Mouse (Mus musculus) hindbrain, embryonic 14.5 days (tissue): Measurements from ENCODE around the gene Jakmip3. TPM values are rescaled to one million over a fixed set of nuclear protein-coding genes. Genes with fewer than 3 reads are reported as not detected.

Source experiments
- ATAC-seq: fragments of 200-750 bp; cut with Nextera tagmentation; 2 replicates; pipeline ENCODE4 v1.8.0; 2017; ENCODE audit warnings: moderate number of reproducible peaks, mild to moderate bottlenecking, moderate TSS enrichment, moderate library complexity; ENCODE audit not compliant: low FRiP score
- DNase-seq: peaks from one replicate; pipeline ENCODE4 v3.0.0-alpha.2; 2015; ENCODE audit warnings: low spot score
- H3K27ac ChIP-seq: fragments of 300-500 bp; sonication (generic); 2 replicates; pipeline ENCODE4 v1.5.1; 2014; ENCODE audit warnings: mild to moderate bottlenecking, moderate library complexity
- H3K27me3 ChIP-seq: fragments of 300-500 bp; sonication (generic); 2 replicates; pipeline ENCODE4 v1.6.1; 2014; ENCODE audit warnings: mild to moderate bottlenecking, low read length, mixed read lengths; ENCODE audit not compliant: control insufficient read depth, insufficient read depth
- H3K36me3 ChIP-seq: fragments of 300-500 bp; sonication (generic); replicated peaks from 2 replicates; pipeline ENCODE4 v1.6.1; 2014; ENCODE audit not compliant: control insufficient read depth, insufficient read depth
- H3K4me1 ChIP-seq: fragments of 300-500 bp; sonication (generic); replicated peaks from 2 replicates; pipeline ENCODE4 v1.6.1; 2014; ENCODE audit warnings: antibody characterized with exemption, low read length, mixed read lengths; ENCODE audit not compliant: control insufficient read depth, insufficient read depth
- H3K4me2 ChIP-seq: fragments of 300-500 bp; sonication (generic); replicated peaks from 2 replicates; pipeline ENCODE4 v1.6.1; 2014; ENCODE audit warnings: mild to moderate bottlenecking, moderate library complexity
- H3K4me3 ChIP-seq: fragments of 300-500 bp; sonication (generic); replicated peaks from 2 replicates; pipeline ENCODE4 v1.5.1; 2014; ENCODE audit warnings: mild to moderate bottlenecking, low read length
- H3K9ac ChIP-seq: fragments of 300-500 bp; sonication (generic); 2 replicates; pipeline ENCODE4 v1.6.1; 2014
- H3K9me3 ChIP-seq: fragments of 300-500 bp; sonication (generic); 2 replicates; pipeline ENCODE4 v1.6.1; 2016; ENCODE audit warnings: low read length; ENCODE audit not compliant: control insufficient read depth
- WGBS: fragments of 180-500 bp; shearing (Covaris S2); extraction: QIAGEN DNeasy Blood & Tissue Kit; methylation state at CpG from one replicate; pipeline ENCODE4 v1.1.7; 2014; 5-methylcytosine and 5-hydroxymethylcytosine counted together
- polyA plus RNA-seq: library from polyadenylated mRNA; unstranded; fragments of >200 nt; fragmentation: Nextera tagmentation; extraction: Ambion mirVana; gene quantifications from 2 replicates; pipeline ENCODE4 v1.2.1, GENCODE M21; 2014

Jakmip3 gene
- polyA plus RNA-seq, result 11.2 and 11.8 TPM in 2 replicates

DNA sequence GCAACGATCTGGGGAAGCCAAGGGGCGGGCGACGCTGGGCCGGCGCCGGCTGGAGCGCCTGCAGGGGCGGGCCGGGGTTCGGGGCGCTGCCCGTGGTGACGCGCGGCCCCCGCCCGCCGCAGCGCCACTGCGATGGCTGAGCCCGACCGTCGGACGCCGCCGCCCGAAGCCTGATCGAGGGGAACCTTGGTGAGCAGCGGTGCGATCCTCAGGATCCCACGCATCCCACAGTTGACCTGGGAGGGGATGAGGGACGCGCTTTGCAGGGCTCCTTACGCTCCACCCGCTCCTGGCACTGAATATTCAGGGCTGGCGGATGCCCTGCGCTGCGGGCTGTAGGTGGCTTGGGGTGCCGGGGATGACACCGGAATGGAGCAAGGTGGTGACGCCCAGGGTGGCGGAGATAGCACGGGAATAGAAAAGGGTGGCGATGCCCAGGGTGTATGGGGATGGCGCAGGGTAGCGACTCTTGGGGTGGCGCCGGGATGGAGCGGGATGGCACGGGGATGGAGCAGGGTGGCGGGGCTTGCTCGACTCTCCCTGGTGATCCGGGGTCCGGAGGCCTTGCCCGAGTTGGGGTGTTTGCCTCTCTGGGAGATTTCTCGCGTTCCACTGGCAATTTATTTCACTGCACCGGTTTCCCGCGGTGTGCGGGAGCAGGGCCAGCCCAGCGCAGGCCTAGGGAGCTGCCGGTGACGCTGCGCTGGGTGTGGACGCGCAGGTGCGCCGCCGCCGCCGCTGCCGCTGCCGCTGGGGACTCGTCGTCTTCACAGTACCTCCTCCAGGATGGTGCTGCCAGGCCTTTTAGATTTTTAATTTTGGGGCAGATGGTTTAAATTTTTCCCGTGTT lies at the start of gene Jakmip3:
Gene Jakmip3, plus strand, starts transcription at position 119 of the 850 bp plus-strand sequence.
- no peaks in the 10 kb centered on the region; the same call in 1 of the 2 replicates for H3K4me1 ChIP-seq
- no peaks in the 10 kb centered on the region for H3K36me3 ChIP-seq
- peak within 1 kb of the TSS; percentile 61 for H3K4me3 ChIP-seq
- H3K9ac ChIP-seq, result peak within 1 kb of the TSS; percentile 77
- no peaks in the 10 kb centered on the region for H3K9me3 ChIP-seq
- ATAC-seq (peak; percentile 73), DNase-seq (peak; percentile 33)
- under 1% methylated on average over 78 of the region's 78 CpGs for WGBS
- H3K27ac ChIP-seq, result peak within 1 kb of the TSS; percentile 80
- peaks cover 59% of the 10 kb centered on the region for H3K27me3 ChIP-seq
- H3K4me2 ChIP-seq, result peak within 1 kb of the TSS; percentile 80

DNA sequence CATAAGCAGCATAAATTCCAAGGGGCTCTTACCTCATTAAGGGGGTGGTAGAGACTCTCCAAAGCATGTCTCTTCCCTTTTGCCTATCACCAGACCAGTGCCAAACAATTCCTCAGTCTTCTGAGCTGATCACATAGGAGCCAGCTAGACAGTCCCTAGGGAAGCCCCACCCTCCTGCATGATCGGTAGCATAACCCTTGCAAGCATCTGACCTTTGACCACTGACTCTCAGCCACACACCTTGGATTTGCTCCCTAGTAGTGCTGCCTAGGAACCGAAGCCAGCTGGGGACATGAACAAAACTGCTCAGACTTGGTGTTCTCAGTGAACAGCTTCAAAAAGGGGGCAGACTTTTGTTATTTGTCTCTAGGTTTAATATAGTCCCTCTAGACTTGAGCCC lies 42.4 kb upstream of the Jakmip3 start:
- peaks cover 18% of the 10 kb centered on the region for H3K36me3 ChIP-seq
- DNase-seq, result no peak
- 83% methylated on average over 2 of the region's 2 CpGs for WGBS

DNA sequence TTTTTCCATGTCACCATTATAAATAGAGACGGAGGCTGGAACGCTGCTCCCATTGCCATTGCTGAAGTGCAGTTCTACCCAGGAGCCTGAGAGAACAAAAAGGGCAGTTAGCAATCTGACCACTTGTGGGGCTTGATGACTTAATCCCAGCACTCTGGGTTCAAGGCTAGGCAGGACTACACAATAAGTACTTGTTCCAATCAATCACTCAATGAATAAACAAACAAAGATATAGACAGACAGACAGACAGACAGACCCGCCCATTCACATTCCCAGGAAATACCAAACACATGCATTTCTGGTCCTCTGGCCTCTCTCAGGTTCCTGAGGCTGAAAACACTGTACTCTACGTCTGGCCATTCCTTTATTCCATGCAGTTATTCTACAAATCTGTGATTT lies 41.8 kb upstream of the Jakmip3 start:
- Histone ChIP-seq H3K4me3 (no peak overlapping the region), H3K27me3 (no peaks in the 10 kb centered on the region), H3K9me3 (no peaks in the 10 kb centered on the region), H3K27ac (no peak overlapping the region), H3K4me1 (no peaks in the 10 kb centered on the region), H3K4me2 (no peak overlapping the region), H3K9ac (no peak overlapping the region), H3K36me3 (peaks cover 18% of the 10 kb centered on the region)
- ATAC-seq (no peak), DNase-seq (no peak)
- 90% methylated on average over 4 of the region's 4 CpGs for WGBS

More for the DNA sequence above, 42.4 kb upstream of the Jakmip3 start:
- no peaks in the 10 kb centered on the region for H3K9me3 ChIP-seq
- H3K4me3 ChIP-seq, result no peak overlapping the region
- no peak overlapping the region for H3K9ac ChIP-seq
- no peak overlapping the region for H3K4me2 ChIP-seq
- H3K27ac ChIP-seq, result no peak overlapping the region
- H3K4me1 ChIP-seq, result no peaks in the 10 kb centered on the region
- H3K27me3 ChIP-seq, result no peaks in the 10 kb centered on the region
- no peak for ATAC-seq

DNA sequence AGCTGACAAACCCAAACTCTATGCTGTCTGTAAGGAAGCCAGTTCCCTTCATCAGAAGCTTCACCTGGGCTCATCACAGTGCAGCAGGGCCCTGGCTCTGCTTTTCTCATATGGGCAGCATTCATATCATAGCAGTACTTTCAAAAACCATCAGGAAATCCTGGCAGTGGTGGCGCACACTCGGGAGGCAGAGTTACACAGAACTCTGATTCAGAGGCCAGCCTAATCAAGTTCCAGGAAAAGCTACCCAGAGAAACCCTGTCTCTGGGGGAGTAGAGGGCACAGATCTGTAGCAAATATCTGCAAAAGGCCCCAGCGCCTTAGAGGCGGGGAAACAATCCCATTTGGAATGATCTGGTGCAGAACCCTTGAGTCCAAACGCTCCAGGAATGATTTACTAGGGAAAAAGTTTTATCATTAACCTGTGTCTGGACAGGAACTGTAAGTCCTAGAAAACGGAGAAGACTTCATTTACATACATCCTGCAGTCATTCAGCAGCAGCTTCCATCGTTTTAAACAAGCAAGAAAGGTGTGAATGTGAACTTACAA lies 36.6 kb upstream of the Jakmip3 start:
- ATAC-seq (no peak), DNase-seq (no peak)
- no peak overlapping the region for H3K27ac ChIP-seq
- no peaks in the 10 kb centered on the region for H3K9me3 ChIP-seq
- H3K36me3 ChIP-seq, result no peaks in the 10 kb centered on the region
- no peak overlapping the region for H3K4me2 ChIP-seq
- H3K27me3 ChIP-seq, result no peaks in the 10 kb centered on the region
- no peak overlapping the region for H3K9ac ChIP-seq
- 76% methylated on average over 7 of the region's 7 CpGs for WGBS
- no peak overlapping the region for H3K4me3 ChIP-seq
- peaks cover 21% of the 10 kb centered on the region for H3K4me1 ChIP-seq

DNA sequence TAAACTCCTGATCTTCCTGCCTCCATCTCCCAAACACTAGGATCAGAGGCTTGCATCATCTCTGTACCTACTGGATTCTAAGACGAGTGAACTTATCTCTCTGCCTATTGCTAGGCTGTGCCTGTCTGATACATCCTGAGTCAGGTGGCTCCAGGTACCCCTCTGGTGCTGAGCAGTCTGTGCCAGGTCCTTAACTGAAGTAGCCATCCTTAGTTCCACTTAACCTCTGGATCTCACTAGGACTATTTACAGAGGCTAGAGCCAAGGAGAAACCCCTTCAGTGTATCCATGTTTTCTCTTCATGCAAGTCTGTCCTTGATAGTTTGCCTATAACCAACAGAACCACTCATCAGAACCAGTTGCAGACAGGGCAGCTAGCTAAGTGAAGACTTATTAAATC lies 34.1 kb upstream of the Jakmip3 start:
- peak overlapping the region; percentile 38 for H3K9ac ChIP-seq
- H3K9me3 ChIP-seq, result no peaks in the 10 kb centered on the region
- DNase-seq (no peak), ATAC-seq (no peak)
- peaks cover 4% of the 10 kb centered on the region; the same call in 1 of the 2 replicates for H3K27me3 ChIP-seq
- H3K36me3 ChIP-seq, result no peaks in the 10 kb centered on the region
- peaks cover 21% of the 10 kb centered on the region for H3K4me1 ChIP-seq
- WGBS, result 84% methylated on average over 1 of the region's 1 CpGs
- H3K4me3 ChIP-seq, result 0 out of 2 replicates have a peak overlapping the region, but pooled peaks have one; percentile 1
- no peak overlapping the region for H3K27ac ChIP-seq
- peak overlapping the region; percentile 43 for H3K4me2 ChIP-seq

DNA sequence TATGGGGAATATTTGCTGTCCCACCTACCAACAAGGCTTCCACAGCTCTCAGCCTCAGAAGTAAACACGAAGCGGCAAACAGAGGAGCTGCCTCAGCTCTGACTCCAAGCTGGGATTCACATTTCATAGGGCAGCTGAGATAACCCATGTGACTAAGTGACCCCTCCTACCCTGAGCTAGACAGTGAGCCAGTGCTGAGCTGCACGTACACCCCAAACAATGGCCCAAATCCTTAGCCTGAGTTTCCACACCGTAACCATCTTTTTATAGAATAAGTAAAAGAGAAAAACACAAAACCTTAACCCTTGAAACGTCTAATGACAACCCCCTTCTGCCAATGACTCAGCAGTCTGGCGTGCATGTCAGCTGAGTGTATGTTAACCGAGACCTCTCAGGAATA lies 33.5 kb upstream of the Jakmip3 start:
- Histone ChIP-seq H3K9me3 (no peaks in the 10 kb centered on the region), H3K4me2 (peak overlapping the region; percentile 43), H3K4me1 (peaks cover 21% of the 10 kb centered on the region), H3K9ac (peak overlapping the region; percentile 38), H3K4me3 (0 out of 2 replicates have a peak overlapping the region, but pooled peaks have one; percentile 1), H3K27me3 (peaks cover 4% of the 10 kb centered on the region; the same call in 1 of the 2 replicates), H3K36me3 (no peaks in the 10 kb centered on the region), H3K27ac (no peak overlapping the region)
- DNase-seq (peak; percentile 33), ATAC-seq (no peak)
- WGBS, result 9% methylated on average over 7 of the region's 7 CpGs

DNA sequence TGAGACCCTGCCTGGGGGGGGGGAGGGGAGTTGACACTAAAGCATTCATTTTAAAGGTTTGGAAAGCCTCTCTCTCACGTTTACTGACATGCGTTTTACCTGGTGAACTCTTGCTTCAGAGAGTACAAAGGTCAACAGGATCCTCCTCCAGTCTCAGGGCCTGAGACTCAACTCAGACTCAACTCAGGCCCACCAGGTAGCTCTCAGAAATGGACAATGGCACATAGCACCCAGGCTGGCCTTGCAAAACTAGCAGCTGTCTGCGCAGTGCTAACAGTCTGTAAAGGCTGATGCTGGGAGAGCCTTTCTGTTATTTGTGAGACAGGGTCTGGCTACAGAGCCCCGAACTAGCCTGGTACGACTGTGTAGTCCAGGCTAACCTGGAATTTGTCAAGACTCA lies 32.6 kb upstream of the Jakmip3 start:
- ATAC-seq, result no peak
- no peak overlapping the region for H3K4me3 ChIP-seq

DNA sequence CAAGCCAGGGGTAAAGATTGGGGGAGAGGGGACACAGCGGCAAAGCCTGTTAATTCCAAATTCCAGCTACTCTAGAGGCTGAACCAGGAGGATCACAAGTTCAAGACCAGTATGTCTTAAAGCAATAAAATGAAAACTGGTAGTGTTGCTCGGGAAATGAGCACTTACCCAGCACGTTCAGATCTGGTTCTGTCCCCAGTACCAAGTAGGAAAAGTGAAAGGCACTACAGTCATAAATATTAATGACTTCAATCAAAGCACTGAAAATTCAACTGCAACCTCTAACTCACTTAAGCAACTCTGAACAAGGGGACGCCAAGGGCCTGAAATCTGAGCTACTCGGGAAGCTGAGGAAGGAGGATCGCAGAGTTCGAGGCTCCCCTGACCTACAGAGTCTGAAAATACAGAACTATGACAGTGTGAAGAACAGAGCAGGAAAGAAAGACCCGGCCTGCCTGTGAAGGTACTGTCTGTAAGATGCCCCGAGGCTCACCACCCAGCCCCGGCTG lies 31.7 kb upstream of the Jakmip3 start:
- ATAC-seq, result no peak
- H3K27me3 ChIP-seq, result peaks cover 4% of the 10 kb centered on the region; the same call in 1 of the 2 replicates
- H3K36me3 ChIP-seq, result no peaks in the 10 kb centered on the region
- H3K4me3 ChIP-seq, result peak overlapping the region; percentile 58
- peaks cover 21% of the 10 kb centered on the region for H3K4me1 ChIP-seq
- peak overlapping the region; percentile 80 for H3K4me2 ChIP-seq
- DNase-seq, result peak; percentile 32
- 4% methylated on average over 10 of the region's 10 CpGs for WGBS
- no peaks in the 10 kb centered on the region for H3K9me3 ChIP-seq
- H3K9ac ChIP-seq, result peak overlapping the region; percentile 74
- H3K27ac ChIP-seq, result no peak overlapping the region

More for the DNA sequence above, 32.6 kb upstream of the Jakmip3 start:
- H3K9ac ChIP-seq, result peak overlapping the region; percentile 74; the same call in 1 of the 2 replicates
- H3K9me3 ChIP-seq, result no peaks in the 10 kb centered on the region
- H3K27me3 ChIP-seq, result peaks cover 4% of the 10 kb centered on the region; the same call in 1 of the 2 replicates
- WGBS, result 62% methylated on average over 5 of the region's 5 CpGs
- peak overlapping the region; percentile 80 for H3K4me2 ChIP-seq
- H3K36me3 ChIP-seq, result no peaks in the 10 kb centered on the region
- DNase-seq, result no peak
- peaks cover 21% of the 10 kb centered on the region for H3K4me1 ChIP-seq
- H3K27ac ChIP-seq, result no peak overlapping the region
